Mouse (Mus musculus) bone marrow, adult 2 months (tissue): Measurements from ENCODE around the gene Ropn1l.

ENCODE experiments used
- CTCF ChIP-seq: fragments of 200-500 bp; IDR thresholded peaks from 2 replicates; pipeline ENCODE4 v1.5.1; 2011; ENCODE audit warnings: low read length, control low read depth; ENCODE audit not compliant: control insufficient read depth, insufficient read depth
- POLR2A ChIP-seq: fragments of 200-500 bp; IDR thresholded peaks from 2 replicates; pipeline ENCODE4 v1.6.1; 2011; ENCODE audit warnings: low read depth, mild to moderate bottlenecking, control low read depth, low read length, borderline replicate concordance; ENCODE audit not compliant: control insufficient read depth

DNA sequence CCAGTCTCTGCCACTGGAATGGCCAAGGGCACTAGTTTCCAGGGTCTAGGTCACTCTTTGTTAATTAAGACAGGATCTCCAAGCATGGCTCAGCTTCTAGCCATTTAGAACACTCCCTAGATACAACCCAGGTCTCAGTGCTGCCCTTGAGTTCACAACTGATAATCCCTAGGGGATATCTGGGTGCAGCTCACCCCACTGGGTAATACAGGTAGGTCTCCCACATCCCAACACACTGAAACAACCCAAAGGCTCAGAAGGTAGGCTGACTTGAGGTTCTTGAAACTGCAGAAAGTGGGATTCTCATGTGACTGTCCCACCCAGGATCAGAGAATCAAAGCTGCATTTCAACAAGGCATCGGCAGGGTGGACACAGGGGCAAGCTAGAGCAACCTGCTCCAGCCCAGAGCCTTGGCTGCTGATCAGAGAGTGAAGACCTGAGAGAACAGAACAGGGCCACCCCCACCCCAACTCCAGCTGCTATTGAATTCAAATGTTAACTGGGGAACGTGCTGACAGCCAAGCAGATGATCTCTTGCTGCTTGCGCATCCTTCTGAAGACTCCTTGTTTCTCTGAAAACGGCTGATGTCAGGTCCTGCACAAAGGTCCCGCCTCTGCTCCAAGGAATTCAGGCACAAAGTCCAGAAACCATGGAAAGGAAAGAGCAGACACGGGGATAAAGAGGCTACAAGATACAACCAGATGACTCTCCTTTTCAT lies 39.2 kb downstream of the Ropn1l start:
- TF ChIP-seq POLR2A (no peak), CTCF (no peak)
